Mouse (Mus musculus): ENCODE measurements around the gene Gp1bb.

Gene Gp1bb

GRCm38 (mm10) chr16:18622019-18622418 is at the start of gene Gp1bb:
Gene Gp1bb (minus strand): TSS chr16:18622403.
- no peak for DNase-seq (ENCODE audit: low spot score)

- no peak for DNase-seq (ENCODE audit: low spot score)
Observed at GRCm38 (mm10) chr16:18669914-18670313, 47.7 kb upstream of the Gp1bb start.

GRCm38 (mm10) chr16:18658597-18658996 is 36.4 kb upstream of the Gp1bb start:
- no peak for DNase-seq (ENCODE audit: low spot score)

DNA sequence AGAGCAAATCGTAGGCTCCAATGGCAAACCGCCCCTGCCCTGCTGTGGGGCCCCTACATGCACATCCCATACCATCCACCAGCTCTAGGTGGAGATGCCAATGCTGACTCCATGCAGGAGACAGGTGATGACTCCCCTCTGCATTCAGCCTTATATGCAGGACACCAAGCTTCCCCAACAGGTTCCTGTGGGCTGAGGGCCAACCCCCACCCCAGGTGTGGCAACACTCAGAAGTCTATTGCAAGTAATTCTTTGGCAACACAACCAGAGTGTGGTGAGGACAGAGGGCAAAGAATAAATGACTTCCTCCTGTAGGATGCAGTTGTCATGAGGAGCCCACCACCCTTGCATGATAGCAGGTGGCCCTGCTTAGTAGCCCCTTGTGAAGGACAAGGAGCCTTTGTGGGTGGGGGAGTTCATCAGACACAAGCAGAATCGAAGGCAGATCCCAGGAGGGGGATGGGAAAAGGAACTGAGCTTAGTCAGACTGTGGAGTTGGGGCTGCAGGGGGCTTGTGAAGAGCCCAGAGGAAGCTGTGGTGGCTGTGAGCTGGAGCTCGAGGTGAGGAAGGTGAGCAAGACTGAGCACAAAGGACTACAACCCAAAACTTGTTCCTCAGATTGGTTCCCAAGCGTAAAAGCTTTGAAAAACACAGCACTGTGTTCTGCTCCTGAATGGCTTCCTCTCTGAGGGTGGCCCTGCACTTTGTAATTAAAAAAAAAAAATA is 33.3 kb upstream of the Gp1bb start:
- no peak for DNase-seq (ENCODE audit: low spot score)

DNA sequence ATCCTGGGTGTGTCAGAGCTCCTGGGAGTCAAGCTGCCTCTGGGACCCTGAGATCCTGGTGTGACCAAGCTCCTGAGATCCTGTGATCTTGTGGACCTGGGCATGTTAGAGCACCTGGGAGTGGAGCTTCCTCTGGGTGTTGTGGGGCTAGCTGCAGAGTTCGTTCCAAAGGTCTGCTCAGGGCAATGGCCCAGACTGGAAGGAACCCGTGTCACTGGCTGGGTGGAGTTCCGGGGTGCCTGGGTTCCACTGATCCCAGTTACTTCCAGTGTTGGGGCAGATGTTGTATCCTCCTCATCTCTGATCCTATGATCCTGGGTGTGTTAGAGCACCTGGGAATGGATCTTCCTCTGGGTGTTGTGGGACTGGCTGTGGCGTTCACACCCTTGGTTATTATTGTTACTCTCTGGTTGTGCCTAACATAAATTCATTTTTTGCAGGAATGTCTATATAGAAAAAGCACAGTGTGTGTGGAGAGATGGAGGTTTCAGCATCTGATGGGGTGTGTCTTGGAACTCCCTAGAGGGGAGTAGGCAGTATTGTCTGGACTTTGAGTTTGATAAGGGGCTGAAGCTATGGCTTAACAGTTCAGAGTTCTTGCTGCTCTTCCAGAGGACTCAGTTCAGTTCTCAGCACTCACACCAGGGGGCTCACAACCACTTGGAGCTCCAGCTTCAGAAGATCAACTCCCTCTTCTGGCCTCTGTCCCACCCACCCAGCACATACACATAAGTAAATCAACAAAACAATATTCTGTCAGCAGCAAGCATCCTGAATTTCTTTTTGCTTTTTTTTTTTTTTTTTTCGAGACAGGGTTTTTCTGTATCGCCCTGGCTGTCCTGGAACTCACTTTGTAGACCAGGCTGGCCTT is 31.3 kb upstream of the Gp1bb start:
- no peak for DNase-seq (ENCODE audit: low spot score)

GRCm38 (mm10) chr16:18649126-18649525 is 26.9 kb upstream of the Gp1bb start:
- no peak for DNase-seq (ENCODE audit: low spot score)

DNA sequence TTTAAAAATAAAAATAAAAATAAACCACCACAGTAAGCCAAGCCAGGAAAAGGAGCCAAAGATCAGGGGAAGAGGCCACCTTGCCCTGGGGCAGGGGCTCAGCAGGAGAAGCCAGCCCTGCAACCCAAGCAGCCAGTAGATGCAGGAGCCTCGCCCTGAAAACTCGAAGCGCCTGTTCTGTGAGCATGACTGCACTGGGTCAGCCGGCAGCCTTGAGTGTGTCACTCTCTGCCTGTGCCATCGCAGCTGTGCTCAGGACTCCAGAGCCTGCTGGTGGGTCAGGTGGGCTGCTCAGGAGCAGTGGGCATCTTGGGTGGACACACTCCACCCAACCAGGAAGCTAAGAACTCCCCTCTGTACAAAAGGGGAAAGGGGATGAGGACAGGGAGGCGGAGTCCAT is 23.1 kb upstream of the Gp1bb start:
- no peak for DNase-seq (ENCODE audit: low spot score)

DNA sequence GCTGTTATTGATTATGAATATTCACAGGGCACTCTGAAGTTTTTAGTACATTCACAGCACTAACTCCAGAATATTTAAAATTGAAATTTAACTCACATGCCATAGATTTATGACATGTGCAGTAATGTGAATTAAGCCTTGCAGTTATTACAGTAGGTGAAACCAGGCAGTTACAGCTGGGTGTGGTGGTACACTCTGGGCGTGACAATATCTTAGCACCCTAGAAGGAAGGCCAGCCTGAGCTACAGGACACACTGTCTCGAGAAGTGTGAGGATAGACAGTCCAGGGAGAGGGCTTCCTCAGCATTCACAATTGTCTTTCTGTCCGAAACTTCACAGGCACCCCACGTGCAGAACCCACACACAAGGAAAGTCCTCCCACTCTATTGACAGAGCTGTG is 22.3 kb upstream of the Gp1bb start:
- DNase-seq (ENCODE audit: low spot score) = no peak

- DNase-seq (ENCODE audit: low spot score) = no peak
Observed at GRCm38 (mm10) chr16:18643406-18643998, 21.3 kb upstream of the Gp1bb start.

DNA sequence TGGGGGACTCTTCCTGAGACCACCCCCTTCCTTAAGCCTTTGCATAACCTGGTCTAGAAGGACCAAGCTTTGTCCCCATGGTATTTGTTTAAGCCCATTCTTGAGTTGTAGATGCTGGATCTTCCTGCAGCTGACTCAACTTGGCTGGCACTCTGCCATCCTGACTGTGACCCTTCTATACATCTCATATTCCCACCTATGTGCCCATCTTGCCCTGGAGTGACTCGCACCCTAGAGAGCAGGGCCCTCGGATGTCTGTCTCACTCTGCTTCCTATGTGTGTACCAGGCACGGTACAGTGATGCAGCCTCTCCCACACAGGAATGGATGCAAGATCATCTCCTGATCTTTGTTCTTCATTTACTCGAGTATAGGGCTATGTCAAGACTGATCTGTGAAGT is 20.7 kb upstream of the Gp1bb start:
- no peak for DNase-seq (ENCODE audit: low spot score)

- DNase-seq (ENCODE audit: low spot score) = no peak
Observed at GRCm38 (mm10) chr16:18642291-18642690, 20.1 kb upstream of the Gp1bb start.

GRCm38 (mm10) chr16:18639382-18639929 is 17.3 kb upstream of the Gp1bb start:
- no peak for DNase-seq (ENCODE audit: low spot score)

DNA sequence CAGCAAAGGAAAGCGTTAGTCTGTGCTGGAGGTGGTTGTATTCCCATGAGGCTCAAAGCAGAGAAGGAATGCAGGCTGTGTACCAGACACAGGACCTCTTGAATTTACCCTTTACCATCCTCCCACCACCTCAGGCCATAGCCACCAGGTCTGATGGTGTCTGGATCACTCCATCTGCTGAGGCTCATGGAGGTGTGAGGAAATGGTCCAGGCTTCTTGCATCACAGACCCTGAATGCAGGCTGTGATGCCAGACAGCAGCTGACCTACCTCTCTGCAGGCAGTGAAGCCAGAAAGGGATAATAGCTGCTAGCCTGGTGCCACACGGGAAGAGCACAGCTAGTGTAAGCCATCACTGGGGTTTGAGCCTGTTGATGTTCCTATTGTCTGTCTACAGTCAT is 16.2 kb upstream of the Gp1bb start:
- no peak for DNase-seq (ENCODE audit: low spot score)

GRCm38 (mm10) chr16:18636804-18637203 is 14.6 kb upstream of the Gp1bb start:
- DNase-seq (ENCODE audit: low spot score) = no peak

DNA sequence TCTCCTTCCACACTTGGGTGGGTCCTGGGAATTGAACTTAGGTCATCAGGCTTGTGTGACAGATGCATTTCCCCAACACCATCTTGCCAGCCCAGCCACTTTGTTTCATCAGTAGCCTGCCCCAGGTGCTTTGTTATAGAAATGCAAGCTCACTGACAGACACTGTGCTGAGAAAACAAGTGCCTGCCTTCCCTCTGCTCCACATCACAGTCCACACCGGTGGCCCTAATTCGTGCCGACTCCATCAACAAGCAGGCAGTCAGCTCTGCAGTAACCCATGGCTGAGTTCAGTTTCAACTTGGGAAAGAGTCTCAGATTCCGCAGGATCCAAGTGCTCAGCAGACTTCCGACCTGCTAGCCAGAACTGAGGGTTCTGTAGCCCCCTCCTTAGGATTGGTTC is 14.2 kb upstream of the Gp1bb start:
- no peak for DNase-seq (ENCODE audit: low spot score)

DNA sequence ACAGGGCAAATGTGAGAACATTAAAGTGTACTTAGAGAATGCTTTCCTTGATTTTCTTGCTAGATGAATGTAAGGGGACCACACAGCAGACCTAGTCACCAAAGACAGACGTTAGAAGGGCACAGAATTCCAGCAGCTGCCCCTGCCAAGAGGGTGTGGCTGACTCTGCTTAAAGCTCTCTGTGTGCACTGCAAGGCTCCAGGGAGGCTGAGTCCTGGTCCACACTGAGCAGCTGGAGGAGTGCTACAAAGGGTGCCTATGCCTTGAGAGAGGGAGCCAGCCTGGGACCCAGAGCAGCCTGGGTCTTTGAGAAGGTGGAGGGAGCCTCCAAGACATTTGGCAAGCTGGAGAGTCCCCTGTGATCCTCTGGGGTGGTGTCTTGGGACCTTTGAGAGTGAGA is 11.1 kb upstream of the Gp1bb start:
- DNase-seq (ENCODE audit: low spot score) = no peak

- DNase-seq (ENCODE audit: low spot score) = no peak
Observed at GRCm38 (mm10) chr16:18632816-18633215, 10.6 kb upstream of the Gp1bb start.

- no peak for DNase-seq (ENCODE audit: low spot score)
Observed at GRCm38 (mm10) chr16:18632059-18632458, 9.9 kb upstream of the Gp1bb start.

DNA sequence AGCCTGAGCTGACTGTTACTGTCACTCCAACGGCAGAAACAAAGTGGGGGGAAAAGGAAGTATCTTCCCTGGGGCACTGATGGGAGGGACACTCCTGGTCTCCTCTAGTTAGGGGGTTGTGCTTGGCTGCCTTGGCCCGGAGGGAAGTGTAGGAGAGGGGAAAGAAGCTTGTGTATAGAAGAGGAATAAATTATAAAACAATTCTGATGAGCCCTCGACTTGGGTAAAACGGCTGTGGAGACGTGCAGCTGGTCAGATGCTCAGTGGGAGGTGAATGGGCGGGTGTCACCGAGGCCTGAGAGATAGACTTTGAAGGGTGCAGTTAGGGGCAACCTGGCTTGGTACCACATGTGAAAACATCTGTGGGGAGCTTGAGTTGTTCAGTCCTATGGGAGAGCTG is 8.9 kb upstream of the Gp1bb start:
- DNase-seq (ENCODE audit: low spot score) = no peak

DNA sequence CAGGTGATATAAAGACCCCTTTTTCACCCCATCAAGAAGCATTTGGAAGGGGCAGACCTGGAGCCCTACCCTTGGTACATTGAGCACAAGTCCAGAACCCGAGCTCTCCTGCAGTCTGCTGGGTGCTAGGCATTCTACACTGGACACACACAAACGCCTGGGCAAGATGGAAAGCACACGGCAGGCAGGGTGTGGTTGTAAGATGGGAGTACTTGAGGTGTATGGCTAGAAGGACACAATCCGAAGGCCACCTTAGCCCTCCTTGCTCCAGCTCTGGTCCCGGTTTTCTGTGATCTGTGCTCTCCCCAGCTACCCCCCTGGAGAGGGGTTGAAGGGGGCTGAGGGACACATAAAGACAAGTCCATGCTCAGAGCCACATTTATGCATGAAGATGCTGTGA is 8.1 kb upstream of the Gp1bb start:
- no peak for DNase-seq (ENCODE audit: low spot score)

DNA sequence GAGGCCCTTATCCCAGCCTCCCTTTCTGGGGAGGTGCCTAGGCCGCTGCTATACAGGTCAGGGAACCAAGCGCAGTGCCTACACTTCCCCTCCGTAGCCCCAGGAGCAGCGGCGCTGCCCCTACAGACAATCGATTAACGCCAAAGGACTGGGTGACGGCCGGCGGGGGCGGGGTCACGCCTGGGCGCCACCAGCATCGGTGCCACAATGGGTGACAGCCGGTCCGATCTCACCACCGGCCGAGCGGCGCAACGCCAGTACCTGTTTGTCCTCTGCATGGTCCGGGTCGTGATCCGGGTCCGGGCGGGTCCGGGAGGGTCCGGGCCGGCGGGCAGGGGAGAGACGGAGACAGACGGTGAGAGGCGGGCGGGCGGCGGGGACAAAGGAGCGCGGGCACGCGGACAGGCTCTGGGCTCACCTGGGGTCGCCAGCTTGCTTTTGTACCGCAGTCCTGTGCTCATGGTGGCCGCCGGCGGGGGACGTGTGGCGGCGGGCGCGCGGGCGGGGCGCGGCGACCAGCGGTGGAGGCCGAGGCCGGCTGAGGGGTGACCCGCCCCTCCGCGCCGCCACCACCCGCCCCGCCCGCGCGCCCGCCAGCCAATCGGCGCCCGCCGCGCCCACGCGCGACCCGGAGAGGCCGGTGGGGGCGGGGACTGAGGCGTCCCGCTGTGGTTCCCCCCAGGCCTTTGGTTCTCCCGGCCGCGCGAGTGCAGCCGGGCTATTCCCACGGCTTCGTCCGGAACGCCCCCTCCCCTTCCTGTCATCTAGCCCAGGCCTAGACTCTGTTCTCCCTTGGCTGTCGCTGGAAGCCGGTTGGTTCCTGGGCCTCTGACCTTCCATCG is 7.4 kb upstream of the Gp1bb start, which contains the start of gene Sept5:
Gene Sept5 (minus strand): TSS at position 565 of the 842 bp plus-strand sequence.
- DNase-seq (ENCODE audit: low spot score) = no peak

DNA sequence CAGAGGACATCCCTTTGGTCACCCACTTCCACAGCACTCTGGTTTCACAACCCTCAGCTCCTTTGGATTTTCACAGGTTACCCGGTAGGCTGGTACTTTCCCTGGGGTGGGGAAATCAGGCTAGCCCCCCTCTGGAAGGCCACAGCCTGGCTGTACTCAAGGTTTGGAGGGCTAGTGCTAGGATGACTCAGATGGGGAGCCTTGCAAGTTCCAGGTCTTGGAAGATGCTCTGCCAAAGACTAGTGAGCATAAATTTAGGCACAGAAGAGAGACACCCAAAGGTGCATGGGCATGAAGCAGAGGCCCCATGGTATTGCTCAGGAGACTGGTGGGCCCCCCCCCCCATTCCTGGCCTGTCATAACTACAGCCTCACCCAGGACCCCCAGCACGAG is 6.7 kb upstream of the Gp1bb start:
- DNase-seq (ENCODE audit: low spot score) = no peak

Measured in spleen, adult 12 weeks (tissue).